Mouse (Mus musculus) heart, postnatal 4 days (tissue): ENCODE data around the gene Ppp1r12b. TPM values are rescaled to one million over a fixed set of nuclear protein-coding genes. Genes with fewer than 3 reads are reported as not detected.
A peak's percentile ranks its signal among the peaks of the same experiment; 100 is the strongest.

Source experiments
- DNase-seq: peaks from one replicate; pipeline ENCODE4 v3.0.0; 2021
- total RNA-seq, 2 experiments: library from RNA; stranded (reverse); gene quantifications; 2 replicates each; pipeline ENCODE4 v1.2.3; 2021

Gene Ppp1r12b
- total RNA-seq = 100 to 1,000 TPM; 118 to 124 TPM

GRCm38 (mm10) chr1:134955637-134956176, at the start of gene Ppp1r12b:
Gene Ppp1r12b, minus strand, starts transcription at chr1:134955942.
- peak; percentile 96 for DNase-seq

- DNase-seq = no peak
Observed at GRCm38 (mm10) chr1:135003346-135003745, 47.6 kb upstream of the Ppp1r12b start.

GRCm38 (mm10) chr1:135000527-135000926, 44.8 kb upstream of the Ppp1r12b start:
- no peak for DNase-seq

- no peak for DNase-seq
Observed at GRCm38 (mm10) chr1:134998231-134998630, 42.5 kb upstream of the Ppp1r12b start.

- no peak for DNase-seq
Observed at GRCm38 (mm10) chr1:134997568-134997967, 41.8 kb upstream of the Ppp1r12b start.

- no peak for DNase-seq
Observed at GRCm38 (mm10) chr1:134996471-134996870, 40.7 kb upstream of the Ppp1r12b start.

- DNase-seq = no peak
Observed at GRCm38 (mm10) chr1:134995954-134996353, 40.2 kb upstream of the Ppp1r12b start.

GRCm38 (mm10) chr1:134995437-134995836, 39.7 kb upstream of the Ppp1r12b start:
- no peak for DNase-seq

GRCm38 (mm10) chr1:134994739-134995138, 39.0 kb upstream of the Ppp1r12b start:
- no peak for DNase-seq

GRCm38 (mm10) chr1:134992046-134992645, 36.4 kb upstream of the Ppp1r12b start:
- peak; percentile 30 for DNase-seq

- DNase-seq = peak; percentile 88
Observed at GRCm38 (mm10) chr1:134989372-134989771, 33.6 kb upstream of the Ppp1r12b start.

- no peak for DNase-seq
Observed at GRCm38 (mm10) chr1:134987962-134988341, 32.2 kb upstream of the Ppp1r12b start.

- DNase-seq = peak; percentile 73
Observed at GRCm38 (mm10) chr1:134987173-134987961, 31.6 kb upstream of the Ppp1r12b start.

GRCm38 (mm10) chr1:134972920-134973319, 17.2 kb upstream of the Ppp1r12b start:
- DNase-seq = no peak

GRCm38 (mm10) chr1:134965430-134965829, 9.7 kb upstream of the Ppp1r12b start:
- no peak for DNase-seq

GRCm38 (mm10) chr1:134962821-134963220, 7.1 kb upstream of the Ppp1r12b start:
- peak; percentile 13 for DNase-seq

GRCm38 (mm10) chr1:134962053-134962803, 6.5 kb upstream of the Ppp1r12b start, which contains the start of gene Ube2t:
Gene Ube2t, plus strand, starts transcription at chr1:134962565.
- peak; percentile 97 for DNase-seq

GRCm38 (mm10) chr1:134960634-134961033, 4.9 kb upstream of the Ppp1r12b start:
- DNase-seq = no peak

- no peak for DNase-seq
Observed at GRCm38 (mm10) chr1:134955050-134955636, 599 bp downstream of the Ppp1r12b start.

- DNase-seq = peak; percentile 77
Observed at GRCm38 (mm10) chr1:134949946-134950345, 5.8 kb downstream of the Ppp1r12b start.

GRCm38 (mm10) chr1:134947590-134947989, 8.2 kb downstream of the Ppp1r12b start:
- no peak for DNase-seq

- DNase-seq = no peak
Observed at GRCm38 (mm10) chr1:134942898-134943297, 12.8 kb downstream of the Ppp1r12b start.
